Mouse (Mus musculus) heart, postnatal 25 days (tissue): ENCODE data around the gene Sept11. TPM values are rescaled to one million over a fixed set of nuclear protein-coding genes. Genes with fewer than 3 reads are reported as not detected.

Experiments used
- DNase-seq: peaks from one replicate; pipeline ENCODE4 v3.0.0; 2022; ENCODE audit warnings: low spot score
- intact Hi-C: fragments of 180-260 bp; cut with DNase I; formaldehyde crosslinking; loops from one replicate; pipeline ENCODE4 v1.15.1; 2025
- total RNA-seq, 2 experiments: library from RNA; stranded (reverse); gene quantifications; 2 replicates each; pipeline ENCODE4 v1.2.3; 2021

The Sept11 gene
- 10 to 100 TPM; 35.0 to 35.2 TPM for total RNA-seq

- intact Hi-C loops: loop anchor here (2.0 to 5.0 kb wide), 5 partner anchors 34 to 174 kb away; partner anchors contain the start of gene Ccng2
- peak; percentile 89 for DNase-seq
Observed at GRCm38 (mm10) chr5:93092857-93093622, at the start of gene Sept11. TSS of gene Sept11 (plus strand) at chr5:93093437.

- no peak for DNase-seq
- intact Hi-C loops: no loop called here
Observed at GRCm38 (mm10) chr5:93043688-93044583, 49.3 kb upstream of the Sept11 start.

- intact Hi-C loops: loop anchor here (5.0 kb wide), 1 partner anchor 37 kb away; no protein-coding TSS in a partner anchor
- DNase-seq: no peak
Observed at GRCm38 (mm10) chr5:93044584-93045370, 48.5 kb upstream of the Sept11 start, which contains the start of gene Sowahb. TSS of gene Sowahb (minus strand) at chr5:93045022.

DNA sequence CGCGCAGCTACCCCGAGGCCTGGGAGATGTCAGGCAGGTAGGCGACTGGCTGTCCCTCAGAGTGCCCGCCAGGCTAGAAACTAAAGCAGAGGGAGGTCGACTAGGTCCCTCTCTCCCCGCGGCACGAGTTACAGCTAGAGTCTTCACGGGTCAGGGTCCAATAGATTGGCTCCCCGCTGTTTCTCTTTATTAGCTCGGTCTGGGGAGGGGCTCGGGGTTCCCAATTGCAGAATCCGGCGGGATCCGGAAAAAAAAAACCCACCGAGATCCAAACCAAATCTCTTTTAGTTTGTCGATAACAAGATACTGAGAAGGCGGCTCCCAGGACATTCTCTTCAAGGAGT lies 47.9 kb upstream of the Sept11 start:
- intact Hi-C loops: loop anchor here (5.0 kb wide), 1 partner anchor 38 kb away; no protein-coding TSS in a partner anchor
- no peak for DNase-seq

DNA sequence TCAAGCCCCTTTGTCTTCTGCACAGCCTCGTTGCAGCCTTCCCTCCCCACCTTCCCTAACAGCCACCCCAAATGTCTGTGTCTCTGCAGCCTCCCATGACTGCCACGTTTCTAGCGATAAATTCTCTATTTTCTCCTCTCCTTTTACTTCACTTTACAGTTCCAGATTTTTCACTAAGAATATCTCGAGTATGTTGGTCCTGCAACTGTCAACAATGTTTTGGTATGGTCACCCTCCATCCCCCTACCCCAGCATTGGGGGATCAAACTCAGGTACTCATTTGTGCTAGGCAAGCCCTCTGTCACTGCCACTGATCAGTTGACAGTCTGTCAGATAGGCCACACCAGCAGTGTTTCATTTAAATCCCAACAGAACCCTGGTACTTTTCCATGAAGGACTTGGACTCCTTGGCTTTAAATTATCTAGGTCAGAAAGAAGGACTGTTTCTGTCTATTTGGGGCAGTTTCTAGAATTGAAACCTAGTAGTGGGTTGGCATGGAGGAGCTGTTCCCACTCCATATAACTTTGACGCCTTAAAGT lies 46.9 kb upstream of the Sept11 start:
- intact Hi-C loops: loop anchor here (5.0 kb wide), 1 partner anchor 39 kb away; no protein-coding TSS in a partner anchor
- DNase-seq: no peak

DNA sequence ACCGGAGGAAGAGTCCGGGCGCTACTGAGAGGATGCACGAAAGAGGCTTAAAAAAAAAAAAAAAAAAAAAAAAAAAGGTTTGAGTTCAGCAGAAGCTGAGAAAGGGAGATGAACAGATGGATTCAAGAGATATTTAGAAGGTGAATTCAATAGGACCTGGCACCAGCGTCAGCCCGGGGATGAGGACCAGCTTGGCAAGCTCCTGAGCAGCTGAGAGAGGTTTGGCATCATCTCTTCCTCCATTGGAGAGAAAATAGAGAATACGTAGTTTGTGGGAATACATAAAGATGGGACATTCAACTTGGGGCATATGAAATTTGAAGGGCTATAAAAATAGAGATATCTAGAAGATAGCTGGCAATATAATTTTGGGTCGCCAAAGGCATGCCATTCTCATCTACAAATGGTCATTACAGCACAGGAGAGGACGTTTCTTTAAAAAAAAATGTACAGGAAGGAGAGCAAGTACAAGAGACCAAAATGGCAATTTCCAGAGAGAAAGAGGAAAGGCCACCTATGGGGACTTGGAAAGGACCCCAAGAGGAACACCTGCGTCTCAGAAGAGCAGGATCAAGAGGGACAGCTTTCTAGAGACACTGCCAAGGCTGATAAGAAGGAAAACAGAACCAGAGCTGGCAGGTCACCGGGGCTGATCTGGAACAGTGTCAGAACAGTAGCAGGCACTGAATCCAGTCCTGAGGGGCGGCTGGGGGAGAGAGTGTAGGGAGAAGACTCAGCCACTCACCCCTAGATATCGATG lies 44.6 kb upstream of the Sept11 start:
- intact Hi-C loops: loop anchor here (5.0 kb wide), 1 partner anchor 41 kb away; no protein-coding TSS in a partner anchor
- DNase-seq: no peak

DNA sequence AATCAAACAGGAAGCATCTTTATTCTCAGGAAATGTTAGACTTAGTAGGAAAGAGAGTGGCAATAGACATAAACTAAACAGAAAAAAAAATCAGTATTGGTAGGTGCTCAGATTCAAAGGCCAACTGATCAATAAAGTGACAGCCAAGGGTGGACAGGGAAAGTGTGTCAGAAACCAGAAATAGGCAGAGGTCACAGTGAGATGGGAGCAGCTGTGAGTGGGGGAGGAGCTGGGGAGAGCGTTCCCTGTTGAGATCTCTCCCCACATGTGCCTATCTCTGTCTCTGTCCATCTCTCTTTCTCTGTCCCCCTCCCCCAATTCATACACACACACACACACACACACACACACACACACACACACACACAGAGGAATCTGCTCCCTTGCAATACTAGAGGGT lies 43.3 kb upstream of the Sept11 start:
- intact Hi-C loops: loop anchor here (5.0 to 10.0 kb wide), 2 partner anchors 43 to 275 kb away; no protein-coding TSS in a partner anchor
- DNase-seq: no peak

DNA sequence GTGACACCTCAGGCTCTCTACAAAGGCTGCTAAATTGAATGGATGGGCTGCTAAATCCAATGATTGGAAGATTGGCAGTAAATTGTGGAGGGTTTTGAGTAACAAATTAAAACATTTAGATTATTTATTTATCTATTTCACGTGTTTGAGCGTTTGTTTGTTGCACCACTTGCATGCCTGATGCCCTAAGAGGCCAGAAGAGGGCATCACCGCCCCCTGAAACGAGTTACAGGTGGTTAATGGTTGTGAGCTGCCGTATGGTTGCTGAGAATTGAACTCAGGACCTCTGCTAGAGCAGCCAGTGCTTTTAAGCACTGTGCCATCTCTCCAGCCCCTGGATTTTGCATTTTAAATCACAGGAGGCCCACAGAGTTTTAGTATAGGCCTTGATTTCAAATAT lies 42.2 kb upstream of the Sept11 start:
- DNase-seq: no peak
- intact Hi-C loops: loop anchor here (10.0 kb wide), 1 partner anchor 274 kb away; no protein-coding TSS in a partner anchor

DNA sequence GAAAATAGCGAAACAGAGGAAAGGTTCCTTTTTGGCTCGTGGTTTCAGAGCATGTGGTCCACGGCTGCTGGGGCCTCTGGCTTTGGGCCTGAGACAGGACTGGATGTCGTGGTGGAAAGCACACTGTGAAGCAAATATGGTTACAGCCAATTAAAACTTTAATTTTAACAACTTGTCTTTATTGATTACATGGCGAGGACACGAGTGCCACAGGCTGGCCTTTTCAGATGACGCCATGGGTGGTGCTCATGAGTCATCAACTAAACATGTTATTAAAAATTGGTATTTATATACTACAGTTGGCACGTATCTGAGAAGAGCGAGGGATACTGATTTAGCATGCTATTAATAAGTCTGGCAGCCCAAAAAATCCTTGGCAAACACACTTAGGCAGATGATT lies 41.3 kb upstream of the Sept11 start:
- intact Hi-C loops: loop anchor here (10.0 kb wide), 1 partner anchor 273 kb away; no protein-coding TSS in a partner anchor
- no peak for DNase-seq

DNA sequence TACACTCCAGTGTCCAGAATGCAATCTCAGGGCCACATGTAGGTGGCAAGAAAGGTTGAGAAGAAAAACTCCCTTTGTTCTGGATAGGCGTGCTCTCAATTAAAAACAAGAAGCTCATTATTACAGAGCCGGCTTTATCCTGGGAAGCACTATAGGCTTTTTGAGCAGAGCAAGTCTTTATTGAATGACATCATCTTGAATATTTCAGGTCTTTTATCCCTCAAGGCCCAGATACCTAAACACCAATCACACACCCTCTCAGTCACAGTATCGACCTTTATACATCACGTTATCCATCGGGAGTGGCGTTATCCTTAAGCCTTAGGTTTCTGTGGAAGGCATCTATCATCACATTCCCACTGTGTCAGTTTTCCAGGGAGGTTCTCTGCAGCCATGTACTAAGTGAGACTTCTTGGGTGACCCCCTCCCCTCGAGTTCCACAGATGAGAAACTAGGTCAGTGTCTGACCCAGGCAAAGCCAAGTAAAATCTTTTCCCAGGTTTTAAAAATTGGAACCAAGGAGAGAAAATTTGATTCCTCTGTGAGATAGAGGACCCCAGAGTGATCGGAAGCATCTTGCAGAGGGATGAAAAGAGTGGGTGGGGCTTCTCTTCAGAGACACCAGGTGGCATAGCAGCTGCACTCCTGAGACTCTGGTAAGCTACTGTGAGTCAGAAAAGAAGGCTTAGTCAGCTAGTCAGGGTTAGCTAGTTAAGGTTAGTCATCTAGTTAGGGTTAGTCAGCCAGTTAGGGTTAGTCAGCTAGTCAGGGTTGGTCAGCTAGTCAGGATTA lies 39.4 kb upstream of the Sept11 start:
- intact Hi-C loops: loop anchor here (10.0 kb wide), 1 partner anchor 271 kb away; no protein-coding TSS in a partner anchor
- no peak for DNase-seq

- DNase-seq: no peak
- intact Hi-C loops: no loop called here
Observed at GRCm38 (mm10) chr5:93060865-93061264, 32.4 kb upstream of the Sept11 start.

- intact Hi-C loops: no loop called here
Observed at GRCm38 (mm10) chr5:93077661-93078323, 15.4 kb upstream of the Sept11 start.

DNA sequence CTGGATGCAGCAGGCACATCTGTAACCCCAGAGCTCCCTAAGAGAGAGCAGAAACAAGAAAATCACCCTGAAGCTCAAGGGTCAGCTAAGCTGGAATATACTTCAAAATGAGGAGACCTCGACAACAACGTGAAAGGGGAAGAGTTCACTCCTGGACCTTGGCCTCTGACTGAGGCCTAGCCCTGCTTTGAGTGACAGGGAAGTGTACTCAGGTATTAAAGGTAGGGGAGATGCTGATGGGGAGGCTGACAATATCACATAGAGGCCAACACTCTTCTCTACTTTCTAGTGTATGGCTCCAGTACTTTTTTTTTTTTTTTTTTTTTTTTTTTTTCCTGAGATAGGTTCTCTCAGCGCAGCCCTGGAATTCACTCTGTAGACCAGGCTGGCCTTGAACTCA lies 13.6 kb upstream of the Sept11 start:
- DNase-seq: no peak

More at GRCm38 (mm10) chr5:93077661-93078323, 15.4 kb upstream of the Sept11 start:
- no peak for DNase-seq

DNA sequence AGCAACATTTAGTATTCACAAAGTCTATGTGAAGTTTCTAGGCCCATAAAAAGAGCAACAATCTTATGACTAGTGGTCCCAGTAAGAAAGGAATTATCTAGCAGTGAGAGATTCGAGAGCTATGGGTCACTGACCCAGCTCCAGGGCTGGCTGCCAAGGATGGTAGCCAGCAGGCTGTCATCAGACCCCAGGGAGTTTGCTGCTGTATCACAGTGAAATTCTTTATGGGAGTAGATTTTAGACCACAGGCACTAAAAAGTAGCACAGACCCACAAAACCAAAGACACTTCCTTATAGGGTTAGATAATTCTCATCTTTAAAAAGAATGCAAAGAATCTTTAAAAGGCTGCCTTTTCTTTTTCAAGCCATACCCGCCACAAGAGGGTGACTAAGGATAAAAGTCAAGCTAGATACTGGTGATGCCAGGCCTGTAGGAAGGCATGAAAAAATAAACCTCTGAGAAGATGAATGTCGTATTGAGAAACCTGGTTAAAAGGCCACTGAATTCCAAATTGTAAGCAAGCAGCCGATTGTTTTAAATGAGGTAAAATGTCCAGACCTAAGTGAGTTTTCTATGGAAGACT lies 8.1 kb upstream of the Sept11 start:
- intact Hi-C loops: loop anchor here (2.0 kb wide), 1 partner anchor 78 kb away; no protein-coding TSS in a partner anchor
- DNase-seq: no peak

More for the DNA sequence above, 13.6 kb upstream of the Sept11 start:
- intact Hi-C loops: no loop called here

GRCm38 (mm10) chr5:93085900-93086299 lies 7.3 kb upstream of the Sept11 start:
- no peak for DNase-seq
- intact Hi-C loops: loop anchor here (2.0 kb wide), 1 partner anchor 77 kb away; no protein-coding TSS in a partner anchor

- intact Hi-C loops: loop anchor here (5.0 kb wide), 4 partner anchors 36 to 176 kb away; partner anchors contain the start of gene Ccng2
- no peak for DNase-seq
Observed at GRCm38 (mm10) chr5:93091266-93091665, 2.0 kb upstream of the Sept11 start.
